19 mouse cellular contexts compared by ENCODE assay signal in the genomic region with DNA sequence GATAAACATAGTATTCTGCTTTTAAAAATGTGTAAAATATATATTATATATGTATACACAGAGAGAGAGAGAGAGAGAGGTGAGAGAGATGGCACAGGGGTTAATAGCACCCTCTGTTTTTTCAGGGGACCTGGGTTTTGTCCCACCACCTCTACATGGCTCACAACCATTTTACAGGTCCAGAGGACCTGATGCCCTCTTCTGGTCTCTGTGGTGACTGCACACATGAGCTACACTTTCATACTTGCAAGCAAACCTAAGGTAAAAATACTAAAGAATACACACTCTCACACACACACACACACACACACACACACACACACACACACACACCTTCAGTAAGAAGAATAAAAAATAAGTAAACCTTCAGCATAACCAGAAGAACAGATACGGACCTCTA. TPM values are rescaled to one million over a fixed set of nuclear protein-coding genes. Genes with fewer than 3 reads are reported as not detected.
DNase-seq lines count a peak whose midpoint lies in the region; ATAC-seq and TF ChIP-seq lines count a peak whose summit lies in the region.
"Had no signal": no experiment of that assay in that cellular context is flagged by ENCODE, and none has a peak within 500 bp of the region (broad histone marks: within the 10 kb centered on the region; RNA-seq: fewer than 3 reads in every experiment).

No protein-coding gene starts in this region.

- DNase-seq in forebrain, postnatal 0 days = no peak
- no peak for DNase-seq in forebrain, embryonic 10.5 days (ENCODE audit: extremely low spot score, low spot score)
- no peak for DNase-seq in kidney, postnatal 0 days (ENCODE audit: low spot score)
- no peak for DNase-seq in kidney, adult 8-10 months
- DNase-seq in 416B (ENCODE audit: low read depth) = peak; percentile 45
- DNase-seq in induced T-regulatory cell, adult 2 months (ENCODE audit: low read depth) = peak; percentile 13
- no peak for DNase-seq in ovary, adult 18-20 months (ENCODE audit: low spot score)
- DNase-seq: adrenal gland, adult 2 months; cerebellum, postnatal 10 days; embryo, embryonic 11 days; heart, adult 18-20 months; lung, postnatal 36 days; retina, postnatal 1 day; thymus, postnatal 36 days had no signal

- H3K27me3 ChIP-seq in forebrain, postnatal 0 days (ENCODE audit: insufficient read depth, low read length) = no peaks in the 10 kb centered on the region
- H3K27me3 ChIP-seq in forebrain, embryonic 10.5 days (ENCODE audit: poor library complexity, severe bottlenecking) = no peaks in the 10 kb centered on the region
- H3K27me3 ChIP-seq in kidney, postnatal 0 days (ENCODE audit: insufficient read depth, low read length) = no peaks in the 10 kb centered on the region
- H3K27me3 ChIP-seq: heart, embryonic 15.5 days; kidney, embryonic 15.5 days; limb, embryonic 12.5 days; liver, embryonic 15.5 days had no signal

- H3K4me2 ChIP-seq in forebrain, postnatal 0 days (ENCODE audit: low read depth) = no peak overlapping the region
- H3K4me2 ChIP-seq in kidney, postnatal 0 days (ENCODE audit: low read length) = no peak overlapping the region
- H3K4me2 ChIP-seq: heart, embryonic 15.5 days; kidney, embryonic 15.5 days; limb, embryonic 12.5 days; liver, embryonic 15.5 days had no signal

- ATAC-seq in forebrain, postnatal 0 days = no peak
- ATAC-seq in kidney, postnatal 0 days (replicated peaks; ENCODE audit: low FRiP score, low read depth) = no peak
- ATAC-seq: forebrain, embryonic 16.5 days had no signal

- H3K36me3 ChIP-seq in forebrain, postnatal 0 days (ENCODE audit: insufficient read depth) = peaks cover 36% of the 10 kb centered on the region
- H3K36me3 ChIP-seq in forebrain, embryonic 10.5 days (replicated peaks) = peaks cover 47% of the 10 kb centered on the region
- H3K36me3 ChIP-seq in kidney, postnatal 0 days (ENCODE audit: insufficient read depth, low read length) = 0 out of 2 replicates have a peak, but pooled peaks cover 7% of the 10 kb centered on the region
- H3K36me3 ChIP-seq: liver, embryonic 15.5 days had no signal

- TF ChIP-seq CTCF in forebrain, postnatal 0 days (IDR thresholded peaks at IDR 0.05; ENCODE audit: low read depth) = peak; percentile 42; the same call in 1 of the 2 replicates
- TF ChIP-seq CTCF in kidney, postnatal 0 days (IDR thresholded peaks at IDR 0.05; ENCODE audit: low read depth) = peak; percentile 52

- H3K4me1 ChIP-seq in forebrain, postnatal 0 days (ENCODE audit: insufficient read depth) = no peaks in the 10 kb centered on the region
- no peaks in the 10 kb centered on the region for H3K4me1 ChIP-seq in forebrain, embryonic 10.5 days
- no peaks in the 10 kb centered on the region for H3K4me1 ChIP-seq in kidney, postnatal 0 days (replicated peaks; ENCODE audit: insufficient read depth, low read length)
- H3K4me1 ChIP-seq: heart, embryonic 15.5 days; kidney, embryonic 15.5 days; limb, embryonic 12.5 days; liver, embryonic 15.5 days had no signal

- no peak overlapping the region for H3K4me3 ChIP-seq in forebrain, postnatal 0 days (ENCODE audit: low read depth, low read length)
- no peak overlapping the region for H3K4me3 ChIP-seq in forebrain, embryonic 10.5 days
- no peak overlapping the region for H3K4me3 ChIP-seq in kidney, postnatal 0 days (replicated peaks; ENCODE audit: low read depth, low read length)
- H3K4me3 ChIP-seq: heart, embryonic 15.5 days; kidney, embryonic 15.5 days; limb, embryonic 12.5 days; liver, embryonic 15.5 days had no signal

- no peaks in the 10 kb centered on the region for H3K9me3 ChIP-seq in forebrain, postnatal 0 days (ENCODE audit: low read length)
- H3K9me3 ChIP-seq in forebrain, embryonic 10.5 days = no peaks in the 10 kb centered on the region
- H3K9me3 ChIP-seq in kidney, postnatal 0 days (replicated peaks; ENCODE audit: low read length) = no peaks in the 10 kb centered on the region
- H3K9me3 ChIP-seq: heart, embryonic 15.5 days; kidney, embryonic 15.5 days; limb, embryonic 12.5 days; liver, embryonic 15.5 days had no signal

- H3K27ac ChIP-seq in forebrain, postnatal 0 days (ENCODE audit: low read depth, low read length) = no peak overlapping the region
- no peak overlapping the region for H3K27ac ChIP-seq in forebrain, embryonic 10.5 days
- no peak overlapping the region for H3K27ac ChIP-seq in kidney, postnatal 0 days
- H3K27ac ChIP-seq: heart, embryonic 15.5 days; kidney, embryonic 15.5 days; limb, embryonic 12.5 days; liver, embryonic 15.5 days had no signal

- no peak overlapping the region for H3K9ac ChIP-seq in forebrain, postnatal 0 days
- H3K9ac ChIP-seq in kidney, postnatal 0 days (ENCODE audit: low read depth, low read length) = no peak overlapping the region
- H3K9ac ChIP-seq: heart, embryonic 15.5 days; kidney, embryonic 15.5 days; limb, embryonic 12.5 days; liver, embryonic 15.5 days had no signal

- WGBS in forebrain, postnatal 0 days = 94% methylated on average over 1 of the region's 1 CpGs
- WGBS in forebrain, embryonic 10.5 days = 86% methylated on average over 1 of the region's 1 CpGs
- WGBS in kidney, postnatal 0 days = 93% methylated on average over 1 of the region's 1 CpGs

RNA-seq across cellular contexts. Expression of a gene that starts 20.0 kb away (rescaled TPM):
- 80.0 and 85.5 TPM in 2 replicates for total RNA-seq in forebrain, postnatal 0 days (2014; rRNA removed)
- polyA plus RNA-seq in forebrain, postnatal 0 days (2015; fragmentation: Nextera tagmentation; extraction: Ambion mirVana) = 79.4 and 99.4 TPM in 2 replicates
- 27.5 and 29.2 TPM in 2 replicates for polyA plus RNA-seq in forebrain, embryonic 10.5 days (2016; fragmentation: Nextera tagmentation; extraction: Ambion mirVana)
- 31.4 and 33.9 TPM in 2 replicates for polyA plus RNA-seq in kidney, postnatal 0 days (2015; fragmentation: Nextera tagmentation; extraction: Ambion mirVana)

Comparison
In these comparisons a context has a peak if more than half of its experiments do, and no peak if none do; other contexts are left out.
1. DNase-seq: peak in 416B (single experiment) and induced T-regulatory cell, adult 2 months (single experiment); none in forebrain, postnatal 0 days (single experiment), forebrain, embryonic 10.5 days (single experiment), kidney, postnatal 0 days (single experiment), kidney, adult 8-10 months (0 of 2) and ovary, adult 18-20 months (single experiment).